Mouse (Mus musculus): ENCODE measurements at regions not wholly inside any gene's neighbourhood (a gene's known extent, or its start where the extent isn't known, plus 50 kb on each side); places are given as distances from the start of the nearest gene placed in this dataset.

GRCm38 (mm10) chr8:25348003-25348683, 524.0 kb upstream of the Adam5 start:
- no peak overlapping the region for H3K27ac ChIP-seq (ENCODE audit: insufficient read depth, low read depth, low read length)
- no peak for TF ChIP-seq POLR2A (IDR thresholded peaks at IDR 0.05; ENCODE audit: borderline replicate concordance, low read depth, low read length)
- TF ChIP-seq CTCF (IDR thresholded peaks at IDR 0.05; ENCODE audit: low read depth, low read length), result no peak
- no peak overlapping the region for H3K4me3 ChIP-seq (ENCODE audit: insufficient read depth, low read length)
- no peaks in the 10 kb centered on the region for H3K4me1 ChIP-seq (ENCODE audit: control insufficient read depth, insufficient read depth, low read length)

GRCm38 (mm10) chr8:25343160-25343602, 519.0 kb upstream of the Adam5 start:
- H3K4me1 ChIP-seq (ENCODE audit: control insufficient read depth, insufficient read depth, low read length), result no peaks in the 10 kb centered on the region
- H3K27ac ChIP-seq (ENCODE audit: insufficient read depth, low read depth, low read length), result no peak overlapping the region
- TF ChIP-seq POLR2A (IDR thresholded peaks at IDR 0.05; ENCODE audit: borderline replicate concordance, low read depth, low read length), result no peak
- no peak for TF ChIP-seq CTCF (IDR thresholded peaks at IDR 0.05; ENCODE audit: low read depth, low read length)
- H3K4me3 ChIP-seq (ENCODE audit: insufficient read depth, low read length), result no peak overlapping the region

GRCm38 (mm10) chr8:25342501-25342900, 518.3 kb upstream of the Adam5 start:
- no peak overlapping the region for H3K27ac ChIP-seq (ENCODE audit: insufficient read depth, low read depth, low read length)
- no peaks in the 10 kb centered on the region for H3K4me1 ChIP-seq (ENCODE audit: control insufficient read depth, insufficient read depth, low read length)
- TF ChIP-seq POLR2A (IDR thresholded peaks at IDR 0.05; ENCODE audit: borderline replicate concordance, low read depth, low read length), result no peak
- no peak for TF ChIP-seq CTCF (IDR thresholded peaks at IDR 0.05; ENCODE audit: low read depth, low read length)
- no peak overlapping the region for H3K4me3 ChIP-seq (ENCODE audit: insufficient read depth, low read length)

- no peak for TF ChIP-seq POLR2A (IDR thresholded peaks at IDR 0.05; ENCODE audit: borderline replicate concordance, low read depth, low read length)
- TF ChIP-seq CTCF (IDR thresholded peaks at IDR 0.05; ENCODE audit: low read depth, low read length), result no peak
- no peak overlapping the region for H3K4me3 ChIP-seq (ENCODE audit: insufficient read depth, low read length)
- no peaks in the 10 kb centered on the region for H3K4me1 ChIP-seq (ENCODE audit: control insufficient read depth, insufficient read depth, low read length)
- H3K27ac ChIP-seq (ENCODE audit: insufficient read depth, low read depth, low read length), result no peak overlapping the region
These were observed 517.1 kb upstream of the Adam5 start for GRCm38 (mm10) chr8:25341225-25341624.

GRCm38 (mm10) chr8:25340729-25341128, 516.6 kb upstream of the Adam5 start:
- H3K4me1 ChIP-seq (ENCODE audit: control insufficient read depth, insufficient read depth, low read length), result no peaks in the 10 kb centered on the region
- no peak overlapping the region for H3K27ac ChIP-seq (ENCODE audit: insufficient read depth, low read depth, low read length)
- no peak for TF ChIP-seq POLR2A (IDR thresholded peaks at IDR 0.05; ENCODE audit: borderline replicate concordance, low read depth, low read length)
- no peak for TF ChIP-seq CTCF (IDR thresholded peaks at IDR 0.05; ENCODE audit: low read depth, low read length)

GRCm38 (mm10) chr8:25332120-25332607, 508.0 kb upstream of the Adam5 start:
- Histone ChIP-seq H3K27ac (ENCODE audit: insufficient read depth, low read depth, low read length) (no peak overlapping the region), H3K4me3 (ENCODE audit: insufficient read depth, low read length) (no peak overlapping the region), H3K4me1 (ENCODE audit: control insufficient read depth, insufficient read depth, low read length) (peaks cover 9% of the 10 kb centered on the region)
- TF ChIP-seq CTCF (IDR thresholded peaks at IDR 0.05; ENCODE audit: low read depth, low read length) (no peak), POLR2A (IDR thresholded peaks at IDR 0.05; ENCODE audit: borderline replicate concordance, low read depth, low read length) (no peak)

More at GRCm38 (mm10) chr8:25340729-25341128, 516.6 kb upstream of the Adam5 start:
- no peak overlapping the region for H3K4me3 ChIP-seq (ENCODE audit: insufficient read depth, low read length)

- peaks cover 9% of the 10 kb centered on the region for H3K4me1 ChIP-seq (ENCODE audit: control insufficient read depth, insufficient read depth, low read length)
- TF ChIP-seq CTCF (IDR thresholded peaks at IDR 0.05; ENCODE audit: low read depth, low read length) (no peak), POLR2A (IDR thresholded peaks at IDR 0.05; ENCODE audit: borderline replicate concordance, low read depth, low read length) (no peak)
- H3K4me3 ChIP-seq (ENCODE audit: insufficient read depth, low read length), result no peak overlapping the region
- H3K27ac ChIP-seq (ENCODE audit: insufficient read depth, low read depth, low read length), result 0 out of 2 replicates have a peak overlapping the region, but pooled peaks have one; percentile 4
These were observed 507.1 kb upstream of the Adam5 start for GRCm38 (mm10) chr8:25331161-25331776.

GRCm38 (mm10) chr8:25329791-25330190, 505.6 kb upstream of the Adam5 start:
- peaks cover 9% of the 10 kb centered on the region for H3K4me1 ChIP-seq (ENCODE audit: control insufficient read depth, insufficient read depth, low read length)
- H3K27ac ChIP-seq (ENCODE audit: insufficient read depth, low read depth, low read length), result no peak overlapping the region
- no peak overlapping the region for H3K4me3 ChIP-seq (ENCODE audit: insufficient read depth, low read length)
- TF ChIP-seq POLR2A (IDR thresholded peaks at IDR 0.05; ENCODE audit: borderline replicate concordance, low read depth, low read length) (no peak), CTCF (IDR thresholded peaks at IDR 0.05; ENCODE audit: low read depth, low read length) (no peak)

- Histone ChIP-seq H3K27ac (ENCODE audit: insufficient read depth, low read depth, low read length) (no peak overlapping the region), H3K4me3 (ENCODE audit: insufficient read depth, low read length) (no peak overlapping the region), H3K4me1 (ENCODE audit: control insufficient read depth, insufficient read depth, low read length) (peaks cover 9% of the 10 kb centered on the region)
- TF ChIP-seq CTCF (IDR thresholded peaks at IDR 0.05; ENCODE audit: low read depth, low read length), result no peak
- TF ChIP-seq POLR2A (IDR thresholded peaks at IDR 0.05; ENCODE audit: borderline replicate concordance, low read depth, low read length), result no peak
These were observed 504.1 kb upstream of the Adam5 start for GRCm38 (mm10) chr8:25328318-25328717.

- no peak overlapping the region for H3K4me3 ChIP-seq (ENCODE audit: insufficient read depth, low read length)
- peaks cover 9% of the 10 kb centered on the region for H3K4me1 ChIP-seq (ENCODE audit: control insufficient read depth, insufficient read depth, low read length)
- H3K27ac ChIP-seq (ENCODE audit: insufficient read depth, low read depth, low read length), result no peak overlapping the region
- TF ChIP-seq POLR2A (IDR thresholded peaks at IDR 0.05; ENCODE audit: borderline replicate concordance, low read depth, low read length) (no peak), CTCF (IDR thresholded peaks at IDR 0.05; ENCODE audit: low read depth, low read length) (no peak)
These were observed 502.8 kb upstream of the Adam5 start for GRCm38 (mm10) chr8:25326930-25327329.

Data from bone marrow macrophage, adult 2 months (primary cell).